Mouse (Mus musculus) limb, embryonic 14.5 days (tissue): Measurements from ENCODE around the gene Lrrc45. TPM values are rescaled to one million over a fixed set of nuclear protein-coding genes. Genes with fewer than 3 reads are reported as not detected.
A peak's percentile ranks its signal among the peaks of the same experiment; 100 is the strongest.

Experiments
- ATAC-seq: fragments of 200-750 bp; cut with Nextera tagmentation; 2 replicates; pipeline ENCODE4 v1.8.0; 2017; ENCODE audit warnings: low read depth, moderate number of reproducible peaks, moderate TSS enrichment; ENCODE audit not compliant: low FRiP score
- DNase-seq: peaks from one replicate; pipeline ENCODE4 v3.0.0-alpha.2; 2015; ENCODE audit warnings: low spot score
- H3K27ac ChIP-seq: fragments of 300-500 bp; sonication (generic); replicated peaks from 2 replicates; pipeline ENCODE4 v1.5.1; 2014; ENCODE audit warnings: low read depth, mild to moderate bottlenecking, low read length, moderate library complexity, mixed read lengths
- H3K27me3 ChIP-seq: fragments of 300-500 bp; sonication (generic); 2 replicates; pipeline ENCODE4 v1.6.1; 2014; ENCODE audit warnings: low read length, mixed read lengths; ENCODE audit not compliant: control insufficient read depth, insufficient read depth
- H3K36me3 ChIP-seq: fragments of 300-500 bp; sonication (generic); 2 replicates; pipeline ENCODE4 v1.6.1; 2014; ENCODE audit warnings: mild to moderate bottlenecking, low read length, moderate library complexity, mixed read lengths; ENCODE audit not compliant: control insufficient read depth, insufficient read depth
- H3K4me1 ChIP-seq: fragments of 300-500 bp; sonication (generic); 2 replicates; pipeline ENCODE4 v1.6.1; 2014; ENCODE audit warnings: antibody characterized with exemption, low read length, mixed read lengths; ENCODE audit not compliant: control insufficient read depth, insufficient read depth
- H3K4me2 ChIP-seq: fragments of 300-500 bp; sonication (generic); replicated peaks from 2 replicates; pipeline ENCODE4 v1.6.1; 2014; ENCODE audit warnings: low read depth, mild to moderate bottlenecking, low read length, moderate library complexity; ENCODE audit not compliant: severe bottlenecking
- H3K4me3 ChIP-seq: fragments of 300-500 bp; sonication (generic); replicated peaks from 2 replicates; pipeline ENCODE4 v1.5.1; 2014; ENCODE audit warnings: low read length
- H3K9ac ChIP-seq: fragments of 300-500 bp; sonication (generic); 2 replicates; pipeline ENCODE4 v1.6.1; 2014; ENCODE audit warnings: mild to moderate bottlenecking, low read depth, low read length, moderate library complexity; ENCODE audit not compliant: severe bottlenecking
- H3K9me3 ChIP-seq: fragments of 300-500 bp; sonication (generic); 2 replicates; pipeline ENCODE4 v1.6.1; 2016; ENCODE audit warnings: low read length; ENCODE audit not compliant: control insufficient read depth
- POLR2A ChIP-seq: fragments of 200-500 bp; IDR thresholded peaks from 2 replicates; pipeline ENCODE4 v1.8.0; 2012; ENCODE audit warnings: inconsistent platforms, mild to moderate bottlenecking, moderate library complexity, borderline replicate concordance; ENCODE audit not compliant: insufficient read depth, insufficient read length; ENCODE audit errors: extremely low read depth
- WGBS: fragments of 180-500 bp; shearing (Covaris S2); extraction: QIAGEN DNeasy Blood & Tissue Kit; methylation state at CpG from one replicate; pipeline ENCODE4 v1.1.7; 2014; 5-methylcytosine and 5-hydroxymethylcytosine counted together
- polyA plus RNA-seq, 2 experiments: library from polyadenylated mRNA; depleted of rRNA in 1 of 2; stranded (reverse) in 1 of 2; unstranded in 1 of 2; fragments of >200 nt; fragmentation: Nextera tagmentation in 1 of 2; extraction: Ambion mirVana in 1 of 2; gene quantifications; 2 replicates each; pipeline versions ENCODE4 v1.2.1 to v1.2.3; 2012 to 2014

Gene Lrrc45
- polyA plus RNA-seq, 2 experiments = 48.1 to 91.3 TPM

DNA sequence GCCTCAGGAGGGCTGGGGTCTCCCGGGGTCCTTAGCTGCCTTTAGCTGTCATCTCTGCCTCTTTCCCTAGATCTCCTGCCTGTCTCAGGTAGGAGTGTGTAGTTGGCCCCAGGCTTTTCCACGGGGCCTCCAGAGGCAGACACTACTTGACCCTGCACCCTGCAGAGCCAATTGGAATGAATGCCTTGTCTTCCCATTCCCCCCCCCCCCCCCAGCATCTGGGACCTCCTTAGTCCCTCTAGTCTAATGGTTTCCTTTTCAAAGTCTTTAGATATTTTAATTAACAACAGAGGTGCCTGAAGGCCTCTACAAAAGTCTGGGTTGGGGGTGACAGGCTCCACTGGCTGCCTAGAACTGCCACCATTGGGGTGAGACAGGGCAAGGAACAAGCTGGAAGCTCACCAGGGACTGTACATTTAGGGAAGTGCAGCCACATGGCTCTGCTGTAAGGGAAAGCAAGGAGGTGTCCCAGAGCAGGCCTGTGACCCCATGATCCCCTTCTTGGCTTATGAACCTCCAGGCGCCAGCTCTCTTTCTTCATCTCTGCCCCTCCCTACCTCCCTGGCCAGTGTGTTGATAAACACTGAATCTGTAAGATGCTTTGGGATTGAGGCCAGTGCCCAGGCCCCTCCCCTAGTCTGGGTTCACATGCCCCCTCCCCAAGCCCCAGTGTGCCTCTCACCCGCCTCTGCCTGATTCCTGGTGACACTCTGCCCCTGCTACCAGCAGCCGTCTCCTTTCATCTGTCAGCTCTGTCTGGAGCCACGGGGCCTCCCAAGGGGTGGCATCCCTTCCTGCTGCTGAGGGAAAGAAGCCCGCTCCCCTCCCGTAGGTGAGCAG lies 9.0 kb upstream of the Lrrc45 start:
- ATAC-seq (0 out of 2 replicates have a peak, but pooled peaks have one; percentile 21), DNase-seq (no peak)
- no peak overlapping the region for H3K4me3 ChIP-seq
- no peaks in the 10 kb centered on the region for H3K27me3 ChIP-seq
- peak overlapping the region; percentile 45; the same call in 1 of the 2 replicates for H3K27ac ChIP-seq
- H3K4me1 ChIP-seq = peaks cover 31% of the 10 kb centered on the region
- H3K9ac ChIP-seq = peak overlapping the region; percentile 28
- peaks cover 51% of the 10 kb centered on the region for H3K36me3 ChIP-seq
- TF ChIP-seq POLR2A = no peak
- H3K4me2 ChIP-seq = no peak overlapping the region
- WGBS = 22% methylated on average over 7 of the region's 8 CpGs
- H3K9me3 ChIP-seq = no peaks in the 10 kb centered on the region

DNA sequence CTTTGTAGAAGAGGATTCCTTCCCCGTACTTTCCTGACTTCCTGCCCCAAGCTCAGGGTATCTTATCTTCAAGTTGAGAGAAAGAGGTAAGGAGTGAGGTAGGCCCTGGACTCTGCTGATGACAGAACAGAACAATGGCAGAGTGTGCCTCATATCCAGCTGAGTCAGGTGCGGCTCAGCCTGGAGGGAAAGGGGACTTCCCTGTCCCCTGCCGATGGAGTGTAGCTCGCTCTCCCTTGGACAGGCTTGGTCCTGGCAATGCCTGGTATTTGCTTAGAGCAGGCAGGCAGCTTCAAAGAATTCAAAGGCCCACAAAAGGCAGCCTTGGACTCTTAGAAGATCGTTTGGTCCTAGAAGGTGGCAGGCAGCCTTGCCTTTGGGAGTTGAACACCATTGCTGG lies 7.6 kb upstream of the Lrrc45 start:
- Histone ChIP-seq H3K4me2 (no peak overlapping the region), H3K9ac (no peak overlapping the region), H3K9me3 (no peaks in the 10 kb centered on the region), H3K4me1 (peaks cover 31% of the 10 kb centered on the region), H3K36me3 (peaks cover 47% of the 10 kb centered on the region), H3K27ac (no peak overlapping the region), H3K4me3 (no peak overlapping the region), H3K27me3 (no peaks in the 10 kb centered on the region)
- DNase-seq (no peak), ATAC-seq (no peak)
- WGBS = 61% methylated on average over 5 of the region's 5 CpGs
- TF ChIP-seq POLR2A = no peak

DNA sequence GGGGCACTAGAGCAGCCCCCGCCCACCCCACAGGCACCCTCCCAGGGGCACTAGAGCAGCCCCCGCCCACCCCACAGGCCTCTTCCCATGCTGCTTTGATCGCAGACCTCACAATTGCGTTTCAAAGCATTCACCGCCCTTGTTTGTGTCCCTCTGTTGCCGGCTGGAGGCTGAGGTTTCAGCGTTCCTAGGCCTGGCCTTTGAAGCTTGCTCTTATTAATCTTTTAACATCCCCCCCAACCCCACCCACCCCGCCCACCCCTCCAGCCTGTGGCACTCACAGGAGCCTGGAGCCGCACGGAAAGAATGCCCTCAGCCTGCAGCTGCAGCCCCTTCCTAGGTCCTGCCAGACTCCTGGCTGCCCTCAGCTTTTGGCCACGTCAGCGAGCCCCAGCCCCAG lies 6.5 kb upstream of the Lrrc45 start:
- ATAC-seq (no peak; the same call in 1 of the 2 replicates), DNase-seq (no peak)
- Histone ChIP-seq H3K4me3 (no peak overlapping the region), H3K9ac (peak overlapping the region; percentile 34), H3K36me3 (peaks cover 44% of the 10 kb centered on the region), H3K27ac (peak overlapping the region; percentile 71), H3K4me1 (peaks cover 31% of the 10 kb centered on the region), H3K27me3 (no peaks in the 10 kb centered on the region), H3K4me2 (0 out of 2 replicates have a peak overlapping the region, but pooled peaks have one; percentile 5), H3K9me3 (no peaks in the 10 kb centered on the region)
- 7% methylated on average over 8 of the region's 12 CpGs for WGBS
- TF ChIP-seq POLR2A = no peak

DNA sequence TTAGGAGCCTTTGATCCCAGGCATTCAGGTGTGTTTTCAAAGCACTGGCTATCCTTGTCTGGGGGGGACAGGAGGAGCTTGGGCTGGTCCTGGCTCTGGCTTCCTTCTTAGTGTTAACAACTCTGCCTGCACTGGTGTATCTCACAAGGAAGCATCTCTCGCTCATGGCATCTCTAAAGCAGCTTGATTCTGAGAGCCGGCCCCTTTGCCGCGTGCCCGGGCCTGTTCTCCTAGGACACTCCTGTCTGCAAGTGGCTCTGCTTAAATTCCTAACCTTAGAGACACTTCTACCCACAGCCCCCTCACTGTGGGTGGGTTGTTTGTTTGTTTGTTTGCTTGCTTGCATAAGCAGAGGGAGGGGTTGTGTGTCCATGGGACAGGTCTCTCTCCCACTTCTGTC lies 5.8 kb upstream of the Lrrc45 start:
- H3K9ac ChIP-seq = no peak overlapping the region
- no peaks in the 10 kb centered on the region for H3K27me3 ChIP-seq
- H3K27ac ChIP-seq = peak overlapping the region; percentile 50
- ATAC-seq (no peak), DNase-seq (no peak)
- 28% methylated on average over 5 of the region's 5 CpGs for WGBS
- H3K4me1 ChIP-seq = peaks cover 36% of the 10 kb centered on the region
- H3K4me3 ChIP-seq = no peak overlapping the region
- no peaks in the 10 kb centered on the region for H3K9me3 ChIP-seq
- TF ChIP-seq POLR2A = no peak
- H3K36me3 ChIP-seq = peaks cover 40% of the 10 kb centered on the region
- H3K4me2 ChIP-seq = peak overlapping the region; percentile 10; the same call in 1 of the 2 replicates

DNA sequence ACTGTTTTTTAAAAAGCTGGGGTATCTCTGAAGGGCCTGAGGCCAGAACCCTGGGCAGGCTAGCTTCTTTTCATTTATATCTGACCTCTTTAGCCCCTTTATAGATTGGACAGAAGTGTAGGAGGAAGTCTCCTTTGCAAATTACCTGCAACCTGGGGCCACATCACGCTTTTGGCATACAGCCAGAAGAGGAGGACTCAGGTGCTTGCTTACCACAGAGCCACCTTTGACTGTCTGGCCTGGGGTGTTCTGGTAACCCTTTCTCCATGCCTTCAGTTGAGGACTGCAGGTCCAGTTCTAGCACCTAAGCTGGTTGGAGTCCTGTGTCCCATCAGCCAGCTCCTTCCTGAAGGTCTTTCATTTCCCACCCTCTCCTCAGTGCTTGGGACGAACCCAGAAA lies 4.2 kb upstream of the Lrrc45 start:
- Histone ChIP-seq H3K4me1 (peaks cover 29% of the 10 kb centered on the region), H3K4me3 (no peak overlapping the region), H3K9ac (no peak overlapping the region), H3K9me3 (no peaks in the 10 kb centered on the region), H3K27ac (no peak overlapping the region), H3K36me3 (peaks cover 29% of the 10 kb centered on the region), H3K4me2 (no peak overlapping the region), H3K27me3 (no peaks in the 10 kb centered on the region)
- WGBS = 62% methylated on average over 2 of the region's 2 CpGs
- ATAC-seq (no peak), DNase-seq (no peak)
- TF ChIP-seq POLR2A = no peak

DNA sequence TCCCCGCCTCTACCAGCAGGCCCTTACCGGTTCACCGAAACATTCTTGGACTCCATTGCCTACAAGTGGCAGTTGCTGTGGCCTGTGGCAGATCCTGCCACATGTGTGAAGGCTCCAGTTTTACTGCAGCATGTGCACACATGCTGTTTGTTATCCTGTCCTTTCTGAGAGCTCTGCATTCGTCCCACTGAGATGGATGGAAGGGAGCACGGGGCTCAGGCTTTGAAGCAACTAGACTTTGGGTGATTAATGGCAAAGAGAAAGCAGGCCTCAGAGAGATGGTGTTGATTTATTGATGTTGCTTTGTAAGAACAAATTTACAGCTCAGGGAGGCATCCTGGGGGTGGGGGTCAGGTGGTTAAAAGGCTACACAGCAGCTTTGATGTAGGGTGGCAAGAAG lies 3.1 kb upstream of the Lrrc45 start:
- Histone ChIP-seq H3K9me3 (no peaks in the 10 kb centered on the region), H3K4me2 (no peak overlapping the region), H3K4me1 (peaks cover 21% of the 10 kb centered on the region), H3K27ac (0 out of 2 replicates have a peak overlapping the region, but pooled peaks have one; percentile 13), H3K9ac (no peak overlapping the region), H3K27me3 (no peaks in the 10 kb centered on the region), H3K4me3 (no peak overlapping the region), H3K36me3 (peaks cover 33% of the 10 kb centered on the region)
- DNase-seq = no peak
- no peak for ATAC-seq
- TF ChIP-seq POLR2A = no peak
- 19% methylated on average over 5 of the region's 5 CpGs for WGBS
